Mouse (Mus musculus): ENCODE measurements around the gene Dnase2b. TPM values are rescaled to one million over a fixed set of nuclear protein-coding genes. Genes with fewer than 3 reads are reported as not detected.

The Dnase2b gene
- polyA plus RNA-seq, 1 experiment from 2014 or later: 0.08 TPM

- Histone ChIP-seq H3K27me3 (no peaks in the 10 kb centered on the region), H3K36me3 (no peaks in the 10 kb centered on the region), H3K9me3 (replicated peaks) (no peaks in the 10 kb centered on the region), H3K9ac (no peak overlapping the region), H3K27ac (no peak overlapping the region), H3K4me1 (no peaks in the 10 kb centered on the region), H3K4me3 (replicated peaks) (no peak overlapping the region), H3K4me2 (no peak overlapping the region)
- ATAC-seq (replicated peaks; ENCODE audit: low FRiP score): no peak
- WGBS: 95% methylated on average over 14 of the region's 14 CpGs
Observed at GRCm38 (mm10) chr3:146586616-146587015, 28.8 kb downstream of the Dnase2b start.

DNA sequence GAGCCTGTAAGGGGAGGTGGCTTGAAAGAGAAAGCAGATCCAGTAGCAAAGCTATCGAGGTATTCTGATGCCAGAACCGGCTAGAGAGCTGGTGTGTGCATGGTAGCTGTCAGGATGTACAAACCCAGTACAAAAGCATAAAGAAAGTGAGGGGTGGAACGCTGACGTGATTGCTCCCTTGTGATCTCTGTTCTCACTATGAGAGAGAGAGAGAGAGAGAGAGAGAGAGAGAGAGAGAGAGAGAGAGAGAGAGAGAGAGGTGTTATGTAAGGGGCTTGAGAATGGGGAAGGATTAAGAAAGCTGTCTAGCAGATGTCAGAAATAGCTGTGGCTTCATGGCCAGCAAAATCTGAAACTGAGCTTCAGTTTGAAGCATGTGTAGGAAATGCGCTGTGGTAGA is 31.5 kb downstream of the Dnase2b start:
- Histone ChIP-seq H3K4me1 (no peaks in the 10 kb centered on the region), H3K4me3 (replicated peaks) (no peak overlapping the region), H3K36me3 (no peaks in the 10 kb centered on the region), H3K9ac (no peak overlapping the region), H3K27ac (no peak overlapping the region), H3K27me3 (no peaks in the 10 kb centered on the region), H3K9me3 (replicated peaks) (no peaks in the 10 kb centered on the region), H3K4me2 (no peak overlapping the region)
- WGBS: 67% methylated on average over 5 of the region's 5 CpGs
- no peak for ATAC-seq (replicated peaks; ENCODE audit: low FRiP score)

DNA sequence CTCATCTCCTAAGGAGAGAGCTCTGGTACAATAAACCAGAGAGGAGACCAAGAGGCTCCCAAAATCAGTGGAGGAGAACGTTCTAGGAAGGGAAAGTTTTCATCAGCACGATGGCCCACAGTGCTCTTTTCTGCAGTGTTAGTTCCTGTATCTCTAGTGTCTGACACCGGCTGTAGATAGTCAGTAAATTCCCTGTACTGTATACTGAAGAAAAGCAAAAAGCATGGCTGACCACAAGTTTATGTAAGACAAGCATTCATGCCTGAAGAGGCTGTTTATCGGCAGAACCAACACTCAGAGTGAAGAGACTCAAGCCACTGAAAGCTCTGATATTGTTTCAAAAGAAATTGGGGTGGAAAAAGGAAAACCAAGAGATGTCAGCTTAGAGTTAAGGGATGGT is 31.9 kb downstream of the Dnase2b start:
- Histone ChIP-seq H3K4me3 (replicated peaks) (no peak overlapping the region), H3K9me3 (replicated peaks) (no peaks in the 10 kb centered on the region), H3K9ac (no peak overlapping the region), H3K27me3 (no peaks in the 10 kb centered on the region), H3K36me3 (no peaks in the 10 kb centered on the region), H3K27ac (no peak overlapping the region), H3K4me2 (no peak overlapping the region), H3K4me1 (no peaks in the 10 kb centered on the region)
- 76% methylated on average over 4 of the region's 4 CpGs for WGBS
- no peak for ATAC-seq (replicated peaks; ENCODE audit: low FRiP score)

DNA sequence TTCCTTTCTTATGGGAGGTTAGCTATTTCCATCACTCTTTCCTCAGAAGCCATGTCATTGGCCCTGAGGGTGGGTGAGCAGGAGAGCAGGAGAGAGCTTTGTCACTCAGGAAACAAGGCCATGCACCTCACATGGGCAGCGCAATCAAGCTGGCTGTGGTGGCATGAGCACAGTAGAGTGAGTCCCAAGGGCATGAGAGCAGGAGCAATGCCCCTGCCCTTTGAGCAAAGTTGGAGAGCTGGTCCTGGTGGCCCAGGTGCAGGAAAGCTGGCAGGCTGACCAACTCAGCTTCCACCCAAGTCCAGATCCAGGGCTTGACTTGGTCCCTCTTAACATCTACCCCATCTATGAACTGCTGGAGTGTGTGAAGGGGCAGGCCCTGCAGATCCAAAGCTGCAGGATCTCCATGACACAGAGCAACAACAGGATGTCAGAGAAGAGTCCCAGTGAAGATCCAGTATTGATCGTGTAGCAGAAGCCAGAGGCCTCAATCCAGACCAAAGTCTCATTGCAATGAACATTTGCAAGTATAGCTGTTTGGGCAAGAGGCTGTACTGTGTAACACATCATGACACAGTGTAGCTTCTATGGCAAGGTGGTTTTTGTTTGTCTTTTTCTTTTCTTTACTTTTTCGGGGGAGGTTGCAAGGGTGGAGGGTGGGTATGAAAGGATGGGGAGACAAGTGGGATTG is 35.2 kb downstream of the Dnase2b start:
- no peak overlapping the region for H3K9ac ChIP-seq
- 91% methylated on average over 3 of the region's 3 CpGs for WGBS
- no peaks in the 10 kb centered on the region for H3K9me3 ChIP-seq (replicated peaks)
- no peaks in the 10 kb centered on the region for H3K36me3 ChIP-seq
- H3K4me1 ChIP-seq: no peaks in the 10 kb centered on the region
- H3K4me2 ChIP-seq: no peak overlapping the region
- no peak overlapping the region for H3K27ac ChIP-seq
- ATAC-seq (replicated peaks; ENCODE audit: low FRiP score): no peak
- H3K27me3 ChIP-seq: no peaks in the 10 kb centered on the region
- H3K4me3 ChIP-seq (replicated peaks): no peak overlapping the region

DNA sequence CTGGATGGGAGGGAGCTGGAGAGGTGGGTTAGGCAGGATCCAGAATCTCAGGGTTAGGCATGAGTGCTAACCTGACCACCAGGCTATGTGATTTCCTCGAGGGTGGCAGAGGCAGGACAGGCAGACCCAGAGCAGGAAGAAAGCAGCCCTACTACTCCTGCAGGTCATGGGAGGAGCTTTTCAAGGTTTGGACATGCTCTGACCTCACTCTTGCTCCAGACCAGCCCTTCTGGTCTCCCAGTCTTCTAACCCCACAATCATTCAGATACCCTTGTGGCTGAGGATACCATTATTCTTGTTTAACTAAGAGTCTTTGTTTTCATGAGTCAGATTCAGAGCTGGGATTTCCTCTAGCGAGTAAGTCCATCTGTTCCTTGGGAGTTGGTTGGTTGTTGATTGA is 37.8 kb downstream of the Dnase2b start:
- H3K27ac ChIP-seq: no peak overlapping the region
- H3K4me1 ChIP-seq: no peaks in the 10 kb centered on the region
- no peak overlapping the region for H3K4me3 ChIP-seq (replicated peaks)
- no peak for ATAC-seq (replicated peaks; ENCODE audit: low FRiP score)
- H3K9ac ChIP-seq: no peak overlapping the region
- no peak overlapping the region for H3K4me2 ChIP-seq
- WGBS: 66% methylated on average over 2 of the region's 2 CpGs
- no peaks in the 10 kb centered on the region for H3K27me3 ChIP-seq
- no peaks in the 10 kb centered on the region for H3K36me3 ChIP-seq
- H3K9me3 ChIP-seq (replicated peaks): no peaks in the 10 kb centered on the region

DNA sequence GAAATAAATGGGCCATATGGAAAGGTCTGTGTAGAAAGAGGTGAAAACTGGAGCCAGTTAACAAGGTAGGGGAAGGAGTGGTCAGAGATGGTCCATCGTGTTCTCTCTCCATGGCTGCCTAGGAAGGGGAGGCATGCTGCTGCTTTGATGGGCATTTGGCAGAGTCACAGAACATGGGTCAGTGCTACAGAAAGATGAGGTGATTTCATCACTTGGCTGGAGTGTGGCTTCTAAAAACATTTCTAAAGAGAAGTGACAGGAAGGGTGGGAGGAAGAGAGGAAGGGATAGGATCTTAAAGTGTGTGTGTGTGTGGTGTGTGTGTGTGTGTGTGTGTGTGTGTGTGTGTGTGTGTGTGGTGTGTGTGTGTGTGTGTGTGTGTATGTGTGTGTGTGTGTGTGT is 44.1 kb downstream of the Dnase2b start:
- H3K9ac ChIP-seq: no peak overlapping the region
- no peaks in the 10 kb centered on the region for H3K36me3 ChIP-seq
- H3K27ac ChIP-seq: no peak overlapping the region
- H3K4me1 ChIP-seq: no peaks in the 10 kb centered on the region
- H3K9me3 ChIP-seq (replicated peaks): no peaks in the 10 kb centered on the region
- H3K27me3 ChIP-seq: no peaks in the 10 kb centered on the region
- 52% methylated on average over 1 of the region's 1 CpGs for WGBS
- H3K4me3 ChIP-seq (replicated peaks): no peak overlapping the region
- no peak overlapping the region for H3K4me2 ChIP-seq
- no peak for ATAC-seq (replicated peaks; ENCODE audit: low FRiP score)

GRCm38 (mm10) chr3:146570939-146571338 is 44.5 kb downstream of the Dnase2b start:
- Histone ChIP-seq H3K36me3 (no peaks in the 10 kb centered on the region), H3K27me3 (no peaks in the 10 kb centered on the region), H3K9me3 (replicated peaks) (no peaks in the 10 kb centered on the region), H3K4me2 (no peak overlapping the region), H3K4me3 (replicated peaks) (no peak overlapping the region), H3K27ac (no peak overlapping the region), H3K4me1 (no peaks in the 10 kb centered on the region), H3K9ac (no peak overlapping the region)
- no peak for ATAC-seq (replicated peaks; ENCODE audit: low FRiP score)
- WGBS: 81% methylated on average over 6 of the region's 6 CpGs

GRCm38 (mm10) chr3:146570148-146570782 is 45.1 kb downstream of the Dnase2b start, which contains the start of gene Uox:
Gene Uox (plus strand): TSS chr3:146570426.
- Histone ChIP-seq H3K4me3 (replicated peaks) (no peak within 1 kb of the TSS), H3K9ac (no peak within 1 kb of the TSS), H3K27ac (no peak within 1 kb of the TSS), H3K27me3 (no peaks in the 10 kb centered on the region), H3K9me3 (replicated peaks) (no peaks in the 10 kb centered on the region), H3K4me2 (no peak within 1 kb of the TSS), H3K36me3 (no peaks in the 10 kb centered on the region), H3K4me1 (no peaks in the 10 kb centered on the region)
- WGBS: 85% methylated on average over 10 of the region's 10 CpGs
- ATAC-seq (replicated peaks; ENCODE audit: low FRiP score): no peak

GRCm38 (mm10) chr3:146569594-146569993 is 45.8 kb downstream of the Dnase2b start:
- WGBS: 86% methylated on average over 3 of the region's 3 CpGs
- Histone ChIP-seq H3K4me1 (no peaks in the 10 kb centered on the region), H3K27me3 (no peaks in the 10 kb centered on the region), H3K36me3 (no peaks in the 10 kb centered on the region), H3K9ac (no peak overlapping the region), H3K27ac (no peak overlapping the region), H3K4me2 (no peak overlapping the region), H3K4me3 (replicated peaks) (no peak overlapping the region), H3K9me3 (replicated peaks) (no peaks in the 10 kb centered on the region)
- ATAC-seq (replicated peaks; ENCODE audit: low FRiP score): no peak

DNA sequence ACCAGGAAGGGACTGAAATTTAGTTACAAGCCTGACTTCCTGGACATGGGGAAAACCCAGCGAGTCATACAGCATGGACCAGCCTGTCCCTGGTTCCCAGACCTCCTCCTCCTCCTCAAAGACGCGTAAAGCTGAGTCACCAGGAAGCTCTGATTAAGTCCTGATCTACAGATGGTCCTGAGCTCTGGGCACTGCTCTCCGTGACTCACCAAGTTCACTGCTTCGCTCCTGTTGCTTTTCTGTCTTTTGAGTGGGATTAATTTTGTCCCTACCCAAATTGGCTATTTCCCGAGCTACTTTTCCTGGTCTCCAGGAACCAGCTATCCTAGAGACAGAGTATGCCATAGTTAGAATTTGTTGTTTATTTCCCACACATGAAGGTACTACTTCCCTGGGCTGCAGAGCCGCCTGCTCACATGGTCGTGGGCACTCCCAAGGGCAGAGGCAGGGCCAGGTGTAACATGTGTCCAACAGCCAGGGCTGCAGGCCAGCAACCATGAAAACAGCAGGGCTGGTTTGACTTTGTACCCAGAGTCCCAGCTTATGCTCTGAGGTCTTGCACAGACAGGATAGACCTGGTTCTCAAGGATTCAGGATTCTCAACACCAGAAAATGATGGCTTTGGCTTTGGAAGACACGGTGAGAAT is 47.4 kb downstream of the Dnase2b start:
- WGBS: 68% methylated on average over 9 of the region's 9 CpGs
- Histone ChIP-seq H3K4me2 (no peak overlapping the region), H3K4me3 (replicated peaks) (no peak overlapping the region), H3K4me1 (no peaks in the 10 kb centered on the region), H3K9ac (no peak overlapping the region), H3K27me3 (no peaks in the 10 kb centered on the region), H3K36me3 (no peaks in the 10 kb centered on the region), H3K27ac (0 out of 2 replicates have a peak overlapping the region, but pooled peaks have one; percentile 41), H3K9me3 (replicated peaks) (no peaks in the 10 kb centered on the region)
- peak; percentile 48; the same call in 1 of the 2 replicates for ATAC-seq (replicated peaks; ENCODE audit: low FRiP score)

- no peak overlapping the region for H3K4me2 ChIP-seq
- no peak overlapping the region for H3K4me3 ChIP-seq (replicated peaks)
- no peaks in the 10 kb centered on the region for H3K36me3 ChIP-seq
- H3K9me3 ChIP-seq (replicated peaks): no peaks in the 10 kb centered on the region
- no peak for ATAC-seq (replicated peaks; ENCODE audit: low FRiP score)
- H3K9ac ChIP-seq: no peak overlapping the region
- H3K27ac ChIP-seq: no peak overlapping the region
- 61% methylated on average over 7 of the region's 7 CpGs for WGBS
- H3K4me1 ChIP-seq: no peaks in the 10 kb centered on the region
- no peaks in the 10 kb centered on the region for H3K27me3 ChIP-seq
Observed at GRCm38 (mm10) chr3:146567366-146567765, 48.0 kb downstream of the Dnase2b start.

DNA sequence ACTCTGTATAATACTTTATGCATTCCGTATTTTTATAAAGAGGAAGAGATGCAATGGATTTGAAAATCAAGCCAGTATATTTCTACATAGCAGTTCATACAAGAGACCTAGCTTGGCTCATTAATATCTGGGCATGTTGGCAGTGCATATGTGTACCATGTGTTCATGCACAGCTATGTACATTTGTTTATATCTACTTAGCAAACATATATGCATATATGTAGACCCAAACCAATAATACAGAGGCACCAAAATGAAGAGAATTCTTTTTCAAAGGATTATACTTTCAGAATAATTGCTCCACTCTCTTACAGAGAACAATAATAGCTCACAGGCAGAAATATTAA is 50.4 kb downstream of the Dnase2b start:
- Histone ChIP-seq H3K4me3 (replicated peaks) (no peak overlapping the region), H3K9me3 (replicated peaks) (no peaks in the 10 kb centered on the region), H3K27ac (no peak overlapping the region), H3K36me3 (no peaks in the 10 kb centered on the region), H3K9ac (no peak overlapping the region), H3K27me3 (no peaks in the 10 kb centered on the region), H3K4me1 (no peaks in the 10 kb centered on the region), H3K4me2 (no peak overlapping the region)
- ATAC-seq (replicated peaks; ENCODE audit: low FRiP score): no peak
- WGBS: 97% methylated on average over 1 of the region's 1 CpGs
